26 mouse cellular contexts compared by ENCODE assay signal in genomic region chr2:79334661-79335060, GRCm38 (mm10).
DNase-seq lines count a peak whose midpoint lies in the region; ATAC-seq and TF ChIP-seq lines count a peak whose summit lies in the region.
"Had no signal": no experiment of that assay in that cellular context is flagged by ENCODE, and none has a peak within 500 bp of the region (broad histone marks: within the 10 kb centered on the region; RNA-seq: fewer than 3 reads in every experiment).

No protein-coding gene starts in this region.

- ATAC-seq in megakaryocyte-erythroid progenitor cell, adult 5-6 weeks (replicated peaks; ENCODE audit: low FRiP score, low TSS enrichment, poor library complexity, severe bottlenecking): peak; percentile 71
- ATAC-seq: activated CD4-positive, CD25-positive, alpha-beta regulatory T cell, adult 4 months; forebrain, embryonic 14.5 days; forebrain, embryonic 16.5 days; Patski had no signal

- no peak for TF ChIP-seq CTCF in MEL (IDR thresholded peaks at IDR 0.05 in 2 of 3, conservative IDR thresholded peaks at IDR 0.05 in 1 of 3; ENCODE audit: control insufficient read depth in 1 of 3, insufficient read depth in 1 of 3, low read depth in 2 of 3, low read length in 3 of 3, poor library complexity in 1 of 3, severe bottlenecking in 1 of 3)

- no peak overlapping the region for H3K4me3 ChIP-seq in MEL (ENCODE audit: control insufficient read depth in 1 of 2, insufficient read depth in 1 of 2, low read depth in 2 of 2, low read length in 2 of 2)
- H3K4me3 ChIP-seq: embryonic facial prominence, embryonic 13.5 days; embryonic facial prominence, embryonic 15.5 days; erythroblast, embryonic 14.5 days; forebrain, embryonic 10.5 days; forebrain, embryonic 12.5 days had no signal

- peak; percentile 18 for DNase-seq in MEL (ENCODE audit: low read depth, low spot score)
- DNase-seq in c-Kit-positive CD71-negative TER-119-negative erythroid progenitor cells, embryonic 14.5 days (ENCODE audit: low read depth): peak; percentile 12
- peak; percentile 61 for DNase-seq in c-Kit-positive CD71-positive TER-119-positive erythroid progenitor cells, embryonic 14.5 days (ENCODE audit: low spot score)
- DNase-seq in thymus, adult 18-20 months: no peak
- DNase-seq in right cerebral cortex, adult 2 months (ENCODE audit: low spot score in 2 of 2): no peak
- DNase-seq in frontal cortex, postnatal 25 days (ENCODE audit: low spot score in 2 of 2): no peak
- DNase-seq: adrenal gland, adult 8-10 months; adrenal gland, postnatal 14 days; adrenal gland, postnatal 36 days; cerebellum, adult 11 months; cerebellum, adult 18-20 months; cerebellum, adult 8-10 months; cerebellum, adult 9-11 months; cerebellum, postnatal 14 days; cerebellum, postnatal 36 days; embryo, embryonic 11 days had no signal

- no peak for TF ChIP-seq POLR2A in MEL (IDR thresholded peaks at IDR 0.05; ENCODE audit: control insufficient read depth in 1 of 2, insufficient read depth in 1 of 2, low read depth in 1 of 2, low read length in 2 of 2, poor library complexity in 1 of 2)

- no peaks in the 10 kb centered on the region for H3K27me3 ChIP-seq in MEL (ENCODE audit: control insufficient read depth in 1 of 2, insufficient read depth in 2 of 2, low read length in 2 of 2)
- H3K27me3 ChIP-seq: embryonic facial prominence, embryonic 13.5 days; embryonic facial prominence, embryonic 15.5 days; forebrain, embryonic 12.5 days; Patski had no signal

- H3K9ac ChIP-seq in MEL (ENCODE audit: control insufficient read depth, low read depth, low read length, poor library complexity, severe bottlenecking): no peak overlapping the region
- H3K9ac ChIP-seq: embryonic facial prominence, embryonic 13.5 days; embryonic facial prominence, embryonic 15.5 days; forebrain, embryonic 12.5 days had no signal

- H3K79me2 ChIP-seq in MEL (ENCODE audit: control insufficient read depth, insufficient read depth, low read length, poor library complexity): no peaks in the 10 kb centered on the region

- H3K4me1 ChIP-seq in MEL (ENCODE audit: control insufficient read depth in 1 of 2, insufficient read depth in 2 of 2, low read length in 2 of 2): peaks cover 0 to 6% of the 10 kb centered on the region in 2 experiments; a peak in 1 of 4 replicates
- H3K4me1 ChIP-seq: embryonic facial prominence, embryonic 13.5 days; embryonic facial prominence, embryonic 15.5 days; forebrain, embryonic 10.5 days; forebrain, embryonic 12.5 days had no signal

- peak in 1 of 2 experiments; percentile 59; a peak in 2 of 4 replicates for TF ChIP-seq EP300 in MEL (IDR thresholded peaks at IDR 0.05; ENCODE audit: low read depth in 1 of 2, low read length in 2 of 2)

- H3K36me3 ChIP-seq in MEL (ENCODE audit: control insufficient read depth in 1 of 2, insufficient read depth in 2 of 2, low read length in 2 of 2): peaks cover 3 to 7% of the 10 kb centered on the region in 2 experiments; a peak in 3 of 4 replicates
- H3K36me3 ChIP-seq: embryonic facial prominence, embryonic 13.5 days; embryonic facial prominence, embryonic 15.5 days; forebrain, embryonic 10.5 days; forebrain, embryonic 12.5 days had no signal

- H3K9me3 ChIP-seq in MEL (replicated peaks; ENCODE audit: insufficient read depth, low read length): no peaks in the 10 kb centered on the region
- H3K9me3 ChIP-seq: embryonic facial prominence, embryonic 13.5 days; forebrain, embryonic 10.5 days; forebrain, embryonic 12.5 days had no signal

- TF ChIP-seq RAD21 in MEL (IDR thresholded peaks at IDR 0.05; ENCODE audit: low read depth, low read length): no peak

- no peak overlapping the region for H3K27ac ChIP-seq in MEL (ENCODE audit: control insufficient read depth, low read depth, low read length)
- H3K27ac ChIP-seq: embryonic facial prominence, embryonic 13.5 days; embryonic facial prominence, embryonic 15.5 days; forebrain, embryonic 10.5 days; forebrain, embryonic 12.5 days had no signal

TF ChIP-seq in MEL, 35 proteins besides CTCF, POLR2A, EP300 and RAD21:
- TF ChIP-seq TCF12 (IDR thresholded peaks at IDR 0.05; ENCODE audit: low read depth, low read length) (peak; percentile 84; the same call in 1 of the 2 replicates), POLR2AphosphoS2 (IDR thresholded peaks at IDR 0.05; ENCODE audit: low read length) (0 out of 2 replicates have a peak, but pooled peaks have one; percentile 2), TBP (IDR thresholded peaks at IDR 0.05; ENCODE audit: low read depth, low read length) (no peak)
TF ChIP-seq in MEL: peak in this region for 2.

Comparison
In these comparisons a context has a peak if more than half of its experiments do, and no peak if none do; other contexts are left out.
1. DNase-seq: peak in MEL (single experiment), c-Kit-positive CD71-negative TER-119-negative erythroid progenitor cells, embryonic 14.5 days (single experiment) and c-Kit-positive CD71-positive TER-119-positive erythroid progenitor cells, embryonic 14.5 days (single experiment); none in thymus, adult 18-20 months (0 of 2), right cerebral cortex, adult 2 months (0 of 2) and frontal cortex, postnatal 25 days (0 of 2).